Mouse (Mus musculus) heart, adult 18-20 months (tissue): ENCODE measurements around the gene Olfr1393. TPM values are rescaled to one million over a fixed set of nuclear protein-coding genes. Genes with fewer than 3 reads are reported as not detected.
"Not testable (repeated sequence)": the region's sequence is repeated elsewhere in the genome, so short reads cannot be mapped to it uniquely, and the experiment has no call there.

Experiments
- DNase-seq, 2 experiments: peaks; one replicate each; pipeline ENCODE4 v3.0.0; 2021 to 2022; ENCODE audit warnings: mixed read lengths in 1 of 2
- total RNA-seq, 2 experiments: library from RNA; stranded (reverse); gene quantifications; 2 replicates each; pipeline ENCODE4 v1.2.3; 2021

Olfr1393 gene
- total RNA-seq, 2 experiments from 2014 or later = 0.41 to 0.69 TPM

DNA sequence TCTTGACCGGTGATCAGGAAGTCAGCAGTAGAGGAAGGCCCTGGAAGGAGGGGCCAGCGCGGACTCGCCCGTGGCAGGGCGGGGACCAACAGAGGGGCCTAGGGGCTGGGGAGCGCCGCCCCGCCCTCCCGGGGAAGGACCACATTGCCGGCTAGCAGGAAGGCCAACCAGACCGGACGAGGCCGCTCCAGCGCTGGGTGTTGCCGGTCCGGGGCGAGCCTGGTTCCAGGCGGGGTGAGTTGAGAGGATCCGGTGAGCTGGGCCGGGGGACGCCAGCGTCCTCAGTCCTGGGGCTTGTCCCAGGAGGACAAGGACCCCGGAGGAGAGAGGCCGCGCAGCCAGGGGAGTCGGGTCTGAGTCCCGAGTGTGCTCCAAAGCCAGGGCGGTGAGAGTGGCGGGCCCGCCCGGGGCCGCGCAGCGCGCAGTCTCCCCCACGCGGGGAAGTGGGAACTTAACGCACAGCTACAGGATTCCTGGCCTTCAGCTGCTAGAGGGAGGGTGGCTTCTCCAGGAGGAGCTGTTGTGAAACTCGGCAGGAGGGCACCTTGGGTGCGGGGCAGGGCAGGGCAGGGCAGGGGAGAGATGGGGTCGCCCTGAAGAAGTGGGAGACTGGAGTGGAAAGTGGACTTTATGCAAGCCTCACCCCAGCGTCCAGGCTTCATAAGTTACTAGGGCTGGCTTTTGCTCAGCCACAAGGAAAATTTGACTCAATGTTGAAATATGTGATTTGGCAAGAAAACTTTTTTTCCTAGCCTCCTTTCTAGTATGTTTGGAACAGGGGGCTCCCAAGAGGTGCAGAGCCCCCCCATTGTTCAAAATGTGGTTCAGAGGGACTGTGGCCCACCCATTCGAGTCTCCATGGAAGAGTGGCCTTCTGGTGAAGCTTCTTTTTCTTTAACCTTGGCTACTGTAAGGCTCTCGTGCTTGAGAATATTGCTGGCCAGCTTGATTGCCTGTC lies 27.4 kb upstream of the Olfr1393 start:
- peak; percentile 94 to 97 for DNase-seq

DNA sequence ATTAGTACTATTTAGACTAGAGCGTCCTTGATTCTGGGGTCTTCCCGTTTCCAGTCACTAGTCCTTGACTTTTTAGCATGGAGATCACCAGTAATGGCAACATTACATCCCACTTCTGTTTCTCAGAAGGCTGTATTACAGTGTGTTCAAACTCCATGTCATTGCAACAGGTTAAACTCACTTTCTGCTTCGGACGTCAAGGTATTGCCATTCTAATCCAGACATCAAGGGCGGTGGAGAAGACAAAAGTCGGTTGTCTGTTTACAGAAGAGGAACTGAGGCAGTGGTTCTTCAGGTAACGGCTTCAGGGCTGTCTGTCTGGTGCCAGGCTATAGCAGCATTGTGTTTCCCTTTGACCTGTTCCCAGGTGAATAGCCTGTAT lies 26.7 kb upstream of the Olfr1393 start:
- DNase-seq = no peak

DNA sequence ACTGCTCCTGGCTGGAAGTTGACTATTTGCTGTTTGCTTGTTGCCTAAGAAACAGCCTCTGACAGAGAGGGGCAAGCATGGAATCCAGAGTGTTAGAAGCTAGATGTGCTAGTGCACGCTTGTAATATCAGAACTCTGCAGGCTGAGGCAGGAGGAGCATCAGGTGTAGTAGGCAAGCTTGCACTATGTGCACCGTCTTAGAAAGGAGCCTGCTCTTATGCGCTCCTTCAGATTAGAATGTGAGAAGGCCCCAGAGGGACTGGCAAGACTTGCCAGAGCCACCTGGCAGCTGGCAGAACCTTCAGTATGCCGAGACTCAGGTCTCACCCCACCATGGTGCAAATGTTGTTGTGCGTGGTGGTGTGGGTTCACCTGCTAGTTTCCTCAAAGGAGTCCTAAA lies 26.1 kb upstream of the Olfr1393 start:
- no peak for DNase-seq

DNA sequence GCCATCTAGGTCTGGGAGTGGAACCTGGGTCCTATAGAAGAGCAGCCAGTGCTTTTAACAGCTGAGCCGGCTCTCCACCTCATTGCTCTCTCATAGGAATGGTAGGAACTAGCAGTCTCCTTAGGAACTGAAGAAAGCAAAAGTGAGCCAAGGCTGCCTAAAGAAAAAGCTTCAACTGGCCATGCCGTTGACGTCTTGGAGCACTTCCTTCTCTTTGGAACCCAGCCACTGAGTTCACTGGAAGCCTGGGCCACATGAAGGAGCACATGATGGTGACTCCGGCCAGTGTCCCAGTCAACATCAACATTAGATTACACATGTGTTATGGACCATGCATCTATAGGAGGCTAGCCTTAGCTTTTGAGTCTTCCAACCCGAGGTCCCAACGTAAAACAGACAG lies 25.1 kb upstream of the Olfr1393 start:
- DNase-seq = peak in 1 of 2 experiments; percentile 66

DNA sequence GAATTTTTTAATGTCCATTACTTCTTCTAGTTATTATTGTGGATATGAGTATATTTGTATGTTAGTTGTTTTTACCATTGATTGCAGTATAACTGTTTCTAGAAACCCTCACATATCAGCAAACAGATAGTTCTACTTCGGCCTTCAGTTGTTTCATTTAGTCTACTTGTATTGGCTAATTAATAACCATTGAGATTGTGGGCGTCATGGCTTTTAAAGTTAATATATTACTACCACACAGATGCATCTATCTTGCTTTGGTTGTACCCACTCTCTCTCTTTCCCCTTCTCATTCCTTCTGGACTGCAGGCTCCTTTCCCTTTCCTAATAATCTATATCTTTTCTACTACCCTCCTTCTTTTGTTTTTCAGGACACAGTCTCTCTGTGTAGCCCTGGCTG lies 18.8 kb upstream of the Olfr1393 start:
- no peak for DNase-seq

DNA sequence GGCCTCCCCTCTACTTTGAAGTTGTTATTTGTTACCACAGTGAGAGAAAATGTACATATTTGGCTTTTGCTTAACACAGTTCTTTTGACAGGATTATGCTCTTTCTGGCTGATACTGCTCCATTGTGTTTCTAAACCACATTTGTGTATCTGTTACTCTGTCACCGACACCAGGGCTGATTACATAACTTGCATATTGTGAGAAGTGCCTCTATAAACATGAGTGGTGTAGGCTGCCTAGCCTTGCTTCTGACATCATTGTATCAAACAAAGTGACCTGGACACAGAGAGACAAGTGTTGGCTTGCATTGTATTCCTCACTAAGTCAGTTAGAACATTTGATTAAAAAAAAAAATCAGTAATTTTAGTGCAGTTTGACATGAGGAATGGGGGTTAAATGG lies 18.3 kb upstream of the Olfr1393 start:
- DNase-seq = no peak

DNA sequence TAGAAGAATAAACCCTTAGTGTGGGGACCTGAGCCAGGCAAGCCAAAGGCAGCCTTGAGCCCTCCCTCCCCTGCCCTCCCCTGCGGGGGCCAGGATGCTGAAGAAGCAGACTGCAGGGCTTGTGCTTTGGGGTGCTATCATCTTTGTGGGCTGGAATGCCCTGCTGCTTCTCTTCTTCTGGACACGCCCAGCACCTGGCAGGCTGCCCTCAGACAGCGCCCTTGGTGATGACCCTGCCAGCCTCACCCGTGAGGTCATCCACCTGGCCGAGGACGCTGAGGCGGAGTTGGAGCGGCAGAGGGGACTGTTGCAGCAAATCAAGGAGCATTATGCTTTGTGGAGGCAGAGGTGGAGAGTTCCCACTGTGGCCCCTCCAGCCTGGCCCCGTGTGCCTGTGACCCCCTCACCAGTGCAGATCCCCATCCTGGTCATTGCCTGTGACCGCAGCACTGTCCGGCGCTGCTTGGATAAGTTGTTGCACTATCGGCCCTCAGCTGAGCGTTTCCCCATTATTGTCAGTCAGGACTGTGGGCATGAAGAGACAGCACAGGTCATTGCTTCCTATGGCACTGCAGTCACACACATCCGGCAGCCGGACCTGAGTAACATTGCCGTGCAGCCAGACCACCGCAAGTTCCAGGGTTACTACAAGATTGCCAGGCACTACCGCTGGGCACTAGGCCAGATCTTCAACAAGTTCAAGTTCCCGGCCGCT lies 17.3 kb upstream of the Olfr1393 start:
- peak; percentile 76 to 80 for DNase-seq

DNA sequence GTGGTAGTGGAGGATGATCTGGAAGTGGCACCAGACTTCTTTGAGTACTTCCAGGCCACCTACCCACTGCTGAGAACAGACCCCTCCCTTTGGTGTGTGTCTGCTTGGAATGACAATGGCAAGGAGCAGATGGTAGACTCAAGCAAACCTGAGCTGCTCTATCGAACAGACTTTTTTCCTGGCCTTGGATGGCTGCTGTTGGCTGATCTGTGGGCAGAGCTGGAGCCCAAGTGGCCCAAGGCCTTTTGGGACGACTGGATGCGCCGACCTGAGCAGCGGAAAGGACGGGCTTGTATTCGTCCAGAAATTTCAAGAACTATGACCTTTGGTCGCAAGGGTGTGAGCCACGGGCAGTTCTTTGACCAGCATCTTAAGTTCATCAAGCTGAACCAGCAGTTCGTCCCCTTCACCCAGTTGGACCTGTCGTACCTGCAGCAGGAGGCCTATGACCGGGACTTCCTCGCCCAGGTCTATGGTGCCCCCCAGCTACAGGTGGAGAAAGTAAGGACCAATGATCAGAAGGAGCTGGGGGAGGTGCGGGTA lies 16.7 kb upstream of the Olfr1393 start:
- DNase-seq = no peak

DNA sequence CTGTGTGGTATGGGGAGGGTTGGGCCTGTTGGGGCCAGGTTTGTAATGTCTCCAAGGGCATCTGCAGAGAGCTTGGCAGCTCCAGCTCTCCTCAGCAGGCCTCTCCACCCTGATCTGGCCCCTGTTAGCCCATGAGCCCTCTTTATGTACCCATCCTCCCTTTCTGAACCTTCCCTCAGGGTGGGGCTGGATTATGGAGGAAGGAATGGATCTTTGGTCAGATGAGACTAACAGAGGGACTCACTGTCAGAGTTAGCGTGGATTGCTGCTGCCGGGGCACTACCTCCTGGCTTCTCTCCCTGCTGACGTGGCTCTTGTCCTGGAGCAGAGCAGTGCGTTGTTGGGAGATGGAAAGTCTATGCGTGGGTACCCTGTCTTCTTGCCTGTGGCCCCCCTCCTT lies 15.8 kb upstream of the Olfr1393 start:
- no peak for DNase-seq

DNA sequence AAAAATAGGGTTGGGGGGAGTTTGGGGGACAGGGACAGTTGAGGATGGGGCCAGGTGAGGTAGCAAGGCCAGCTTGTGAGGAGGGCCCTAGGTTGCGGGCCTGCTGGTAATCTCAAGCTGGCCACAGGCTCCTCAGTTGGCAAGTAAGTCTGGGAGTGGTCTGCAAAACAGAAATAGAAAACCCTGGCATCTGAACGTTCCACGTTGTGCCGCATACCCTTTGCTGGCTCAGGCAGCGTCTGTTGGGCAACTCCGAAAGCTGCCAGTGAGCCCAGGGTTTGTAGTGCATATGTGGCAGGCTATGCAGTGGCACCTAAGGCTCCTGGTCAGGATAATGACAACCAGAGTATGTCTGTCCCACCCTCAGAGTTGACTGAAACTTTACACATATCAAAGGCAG lies 15.0 kb upstream of the Olfr1393 start:
- DNase-seq = no peak

DNA sequence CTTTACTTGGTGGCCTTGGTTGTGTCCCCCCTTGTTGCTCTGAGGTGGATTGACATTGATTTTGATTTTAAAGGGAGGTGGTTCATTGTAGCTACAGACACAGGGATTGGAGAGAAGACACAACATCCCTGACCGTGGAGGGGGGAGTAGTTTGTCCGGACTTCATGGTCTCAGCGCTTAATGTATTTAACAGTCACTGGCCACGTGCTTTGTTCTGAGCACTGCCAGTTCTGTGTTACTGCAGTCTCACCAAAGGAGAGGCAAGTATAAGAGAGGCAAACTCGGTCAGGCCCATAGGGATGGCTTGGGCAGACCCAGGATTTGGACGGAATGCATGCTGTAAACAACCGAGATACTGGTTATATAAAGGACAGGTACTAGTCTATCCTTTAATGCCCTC lies 14.0 kb upstream of the Olfr1393 start:
- DNase-seq = peak in 1 of 2 experiments; percentile 37

DNA sequence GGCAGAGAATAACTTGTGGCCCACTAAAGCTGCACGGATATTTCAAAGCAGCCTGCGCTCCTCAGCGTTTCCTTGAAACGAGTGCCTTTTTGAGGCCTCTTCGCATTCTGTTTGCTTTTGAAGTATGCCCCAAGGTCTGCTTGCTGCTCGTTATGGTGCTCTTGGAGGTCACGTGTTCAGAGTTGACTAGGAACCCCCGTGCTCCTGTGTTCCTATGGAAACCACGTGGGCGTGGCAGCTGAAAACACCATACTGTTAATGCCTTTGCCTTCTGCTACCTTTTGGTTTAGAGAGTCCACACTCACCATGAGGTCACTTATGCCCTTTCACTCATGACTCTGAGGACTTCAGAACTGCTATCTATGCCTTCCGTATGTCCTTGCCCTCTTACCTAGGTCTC lies 13.5 kb upstream of the Olfr1393 start:
- DNase-seq = no peak

DNA sequence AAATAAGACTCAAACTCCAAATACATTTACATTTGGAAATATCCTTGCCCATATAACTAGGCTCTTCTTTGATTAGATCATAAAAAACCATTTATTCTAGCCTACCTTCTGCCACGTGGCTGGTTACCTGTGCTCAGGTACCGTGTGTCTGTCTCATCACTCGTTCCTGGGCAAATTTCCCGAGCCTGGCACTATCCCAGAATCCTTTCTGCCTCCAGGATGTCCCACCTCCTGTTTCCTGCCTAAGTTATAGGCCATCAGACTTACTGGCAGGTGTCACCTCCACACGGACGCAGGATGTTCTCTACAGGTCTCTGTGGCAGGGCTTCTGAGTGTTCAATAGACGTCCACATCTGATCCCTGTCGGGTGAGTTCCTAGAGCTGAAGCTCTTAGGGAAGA lies 13.0 kb upstream of the Olfr1393 start:
- no peak for DNase-seq

DNA sequence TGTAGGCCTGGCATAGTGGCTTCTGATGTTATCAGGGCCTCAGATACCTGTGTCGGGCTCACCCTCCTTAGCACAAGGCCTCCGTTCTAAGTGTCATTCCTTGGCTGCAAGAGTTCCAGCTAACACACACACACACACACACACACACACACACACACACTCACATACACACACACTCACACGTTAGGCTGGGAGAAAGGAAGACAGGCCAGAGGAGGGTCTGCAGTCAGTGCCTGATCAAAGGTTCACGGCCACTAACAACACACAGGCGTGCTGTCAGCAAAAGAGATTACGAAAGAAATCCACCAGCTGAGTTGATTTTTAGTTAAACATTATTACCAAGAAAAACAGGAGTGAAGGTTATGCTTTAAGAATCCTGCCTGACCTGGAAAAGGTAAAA lies 11.4 kb upstream of the Olfr1393 start:
- DNase-seq = no peak

DNA sequence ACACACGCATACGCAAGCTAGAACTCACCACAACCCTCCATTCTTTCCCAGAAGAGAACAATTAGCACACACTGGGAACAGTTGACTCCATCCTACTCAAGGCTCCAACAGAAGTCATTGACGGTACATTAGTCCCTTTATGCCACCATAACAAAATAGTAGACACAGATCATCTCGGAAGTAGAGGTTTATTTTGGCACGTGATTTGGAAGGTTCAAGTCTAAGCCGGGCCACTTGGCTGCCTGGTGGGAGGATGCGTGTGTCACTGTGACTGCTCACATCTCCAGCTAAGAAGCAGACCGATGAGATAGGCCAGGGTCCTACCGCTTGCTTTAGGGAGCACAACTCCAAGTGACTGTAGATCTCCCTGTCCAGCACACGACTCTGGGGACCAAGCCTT lies 10.8 kb upstream of the Olfr1393 start:
- DNase-seq = no peak

DNA sequence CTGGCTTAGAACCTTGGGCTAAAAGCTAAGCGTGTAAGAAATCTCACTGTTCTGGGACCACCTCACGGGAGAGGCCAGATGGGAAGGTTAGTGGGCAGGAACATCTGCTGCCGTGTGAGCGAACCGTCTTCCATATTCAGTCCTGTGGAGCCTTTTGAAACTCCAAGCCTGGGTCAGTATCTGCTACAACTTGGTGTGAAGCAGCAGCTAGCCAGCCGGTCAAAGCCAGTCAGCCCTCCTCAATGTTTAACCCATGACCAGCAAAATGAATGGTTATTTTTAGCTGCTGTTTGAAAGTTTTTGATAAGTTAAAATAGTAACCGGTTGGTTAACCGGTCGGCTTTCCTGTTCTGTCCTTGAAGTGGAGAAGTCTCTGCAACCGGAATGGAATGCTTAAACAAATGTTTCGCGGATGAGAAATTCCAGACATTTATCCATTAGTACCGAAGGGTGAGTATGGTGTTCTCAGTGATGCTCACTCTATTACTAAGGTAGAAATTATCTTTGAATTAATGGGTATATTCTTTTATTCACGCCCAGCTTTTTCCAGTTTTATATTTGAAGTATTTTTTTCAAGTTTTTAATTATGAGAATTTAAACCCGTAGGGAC lies 10.0 kb upstream of the Olfr1393 start:
- peak in 1 of 2 experiments; percentile 37 for DNase-seq

DNA sequence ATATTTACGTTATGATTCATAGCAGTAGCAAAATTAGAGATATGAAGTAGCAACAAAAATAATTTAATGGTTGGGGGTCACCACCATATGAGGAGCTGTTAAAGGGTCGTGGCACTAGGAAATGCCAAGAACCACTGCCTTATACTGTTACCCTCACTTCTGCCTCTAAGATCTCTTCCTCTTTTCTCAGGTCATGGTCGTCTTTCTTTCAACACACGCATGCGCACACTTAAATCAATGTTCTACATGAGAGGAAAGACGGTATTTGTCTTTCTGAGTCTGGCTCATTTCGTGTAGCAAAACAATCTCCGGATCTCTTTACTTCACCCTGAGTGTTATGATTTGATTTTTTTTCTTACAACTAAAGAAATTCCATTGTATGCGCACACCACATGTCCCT lies 8.3 kb upstream of the Olfr1393 start:
- DNase-seq = no peak

DNA sequence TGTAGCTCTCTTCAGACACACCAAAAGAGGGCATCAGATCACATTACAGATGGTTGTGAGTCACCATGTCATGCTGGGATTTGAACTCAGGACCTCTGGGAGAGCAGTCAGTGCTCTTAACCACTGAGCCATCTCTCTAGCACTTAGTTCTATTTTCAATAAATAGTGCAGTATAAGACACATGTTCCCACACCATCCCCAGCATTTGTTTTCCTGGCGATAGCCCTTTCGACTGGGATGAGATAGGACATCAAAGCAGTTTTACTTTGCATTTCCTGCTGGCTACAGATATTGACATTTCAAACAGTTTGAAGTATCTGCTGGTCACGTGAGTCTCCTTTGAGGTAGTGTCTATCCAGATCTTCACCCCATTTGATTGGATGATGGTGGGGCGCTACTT lies 7.7 kb upstream of the Olfr1393 start:
- DNase-seq = no peak

DNA sequence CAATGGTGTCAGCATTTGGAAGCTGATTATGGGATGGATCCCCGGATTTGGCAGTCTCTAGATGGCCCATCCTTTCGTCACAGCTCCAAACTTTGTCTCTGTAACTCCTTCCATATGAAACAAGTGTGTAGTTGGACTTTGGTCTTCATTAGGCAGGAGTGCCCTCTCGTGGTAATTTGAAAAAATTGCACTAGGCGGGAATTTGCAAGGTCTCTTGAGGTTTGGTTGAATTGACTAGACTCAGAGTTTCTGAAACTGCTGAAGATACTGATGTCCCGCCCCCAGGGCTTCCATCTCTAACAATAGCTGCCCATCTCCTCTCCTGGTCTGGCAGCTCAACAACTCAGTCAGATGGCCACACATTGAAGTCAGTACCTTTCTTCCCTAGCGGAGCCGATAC lies 6.8 kb upstream of the Olfr1393 start:
- DNase-seq = peak; percentile 53 to 77

DNA sequence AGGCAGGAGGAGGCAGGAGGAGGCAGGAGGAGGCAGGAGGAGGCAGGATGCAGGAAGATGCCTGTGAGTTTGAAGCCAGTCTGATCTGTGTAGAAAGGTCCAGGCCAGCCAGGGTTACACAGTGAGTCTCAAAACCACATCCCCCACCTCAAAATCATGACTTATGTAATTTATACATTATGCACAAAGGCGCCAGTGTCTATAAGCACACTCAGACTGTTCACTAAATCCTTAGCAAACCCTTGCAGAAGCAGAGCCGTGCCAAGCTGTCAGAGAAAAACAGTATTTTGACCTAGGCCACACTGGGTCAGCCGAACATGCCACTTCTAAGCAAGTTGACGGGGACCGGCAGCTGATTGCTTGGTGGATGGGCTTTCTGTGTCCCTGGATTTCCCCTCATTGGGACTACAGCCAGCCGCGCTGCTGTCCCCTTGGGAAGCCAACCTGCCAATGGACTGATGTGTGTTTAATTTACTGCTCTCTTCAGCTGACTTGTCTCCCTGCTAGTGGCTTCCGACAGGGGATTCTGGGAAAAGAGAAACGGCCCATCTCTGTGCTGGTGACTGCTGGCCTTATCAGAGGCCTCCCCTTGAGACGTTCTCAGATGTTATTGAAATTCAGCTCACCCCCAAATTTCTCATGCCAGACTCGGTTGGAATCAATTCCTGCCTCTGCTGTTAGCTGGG lies 4.1 kb upstream of the Olfr1393 start:
- no peak for DNase-seq

DNA sequence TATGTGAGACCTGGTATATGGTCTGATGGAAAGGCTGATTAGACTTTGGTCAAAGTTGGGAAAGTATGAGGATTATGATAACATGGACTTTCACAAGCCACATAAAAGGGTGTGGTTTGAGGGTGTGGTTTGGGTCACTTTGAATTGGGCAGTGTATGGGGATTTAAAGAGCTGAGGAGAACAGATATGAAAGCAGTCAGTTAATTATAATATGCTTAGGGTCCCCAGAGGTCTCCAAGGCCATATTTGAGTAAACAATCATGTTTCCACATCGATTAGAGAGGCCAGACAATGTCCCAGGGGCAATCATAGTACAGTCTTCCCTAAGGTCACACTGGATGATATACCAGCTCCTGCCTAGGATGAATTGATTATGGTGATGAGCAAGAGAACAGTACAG lies 6.9 kb downstream of the Olfr1393 start, which contains the start of gene Olfr1392:
Gene Olfr1392 (plus strand): TSS at position 301 of the 400 bp plus-strand sequence.
- not testable (repeated sequence) for DNase-seq

DNA sequence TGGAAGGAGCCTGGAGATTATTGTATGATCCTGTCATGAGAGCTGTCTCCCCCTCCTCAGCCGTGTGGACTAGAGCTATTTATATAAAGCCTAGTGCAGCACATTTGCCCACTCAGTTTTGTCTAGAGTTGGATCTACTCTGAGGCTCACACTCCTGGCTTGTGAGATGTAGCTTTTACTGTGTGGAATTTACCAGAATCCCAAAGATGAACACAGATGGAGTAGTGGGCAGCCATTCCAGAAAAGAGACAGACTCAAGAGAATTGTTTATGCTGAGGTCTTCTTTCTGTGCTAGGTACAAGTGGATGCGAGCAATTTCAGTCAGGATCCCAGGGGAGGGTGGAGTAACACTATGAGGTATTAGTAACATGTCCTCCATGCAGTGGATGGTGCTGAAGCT lies 9.1 kb downstream of the Olfr1393 start:
- DNase-seq = no peak
